Mouse (Mus musculus): ENCODE data around the gene Manbal. TPM values are rescaled to one million over a fixed set of nuclear protein-coding genes. Genes with fewer than 3 reads are reported as not detected.
A peak's percentile ranks its signal among the peaks of the same experiment; 100 is the strongest.

The Manbal gene
- polyA plus RNA-seq, 1 experiment from 2014 or later, result 85.8 TPM

GRCm38 (mm10) chr2:157422062-157422655 lies 54.8 kb downstream of the Manbal start:
- no peak overlapping the region for H3K4me3 ChIP-seq
- 80% methylated on average over 11 of the region's 11 CpGs for WGBS
- no peaks in the 10 kb centered on the region for H3K9me3 ChIP-seq
- H3K27ac ChIP-seq, result peak overlapping the region; percentile 99; the same call in 1 of the 2 replicates
- H3K4me1 ChIP-seq (replicated peaks), result peaks cover 86% of the 10 kb centered on the region
- DNase-seq (ENCODE audit: low spot score), result no peak
- peaks cover 26% of the 10 kb centered on the region; the same call in 1 of the 2 replicates for H3K27me3 ChIP-seq (ENCODE audit: insufficient read depth, poor library complexity, severe bottlenecking)
- peaks cover 1% of the 10 kb centered on the region; the same call in 1 of the 2 replicates for H3K36me3 ChIP-seq

- 45% methylated on average over 11 of the region's 11 CpGs for WGBS
- Histone ChIP-seq H3K27ac (peak overlapping the region; percentile 99), H3K4me3 (peak overlapping the region; percentile 87), H3K36me3 (peaks cover 10% of the 10 kb centered on the region), H3K27me3 (ENCODE audit: insufficient read depth, poor library complexity, severe bottlenecking) (peaks cover 16% of the 10 kb centered on the region; the same call in 1 of the 2 replicates), H3K4me1 (replicated peaks) (peaks cover 85% of the 10 kb centered on the region), H3K9me3 (no peaks in the 10 kb centered on the region)
- peak; percentile 49 for DNase-seq (ENCODE audit: low spot score)
These were observed 55.7 kb downstream of the Manbal start for GRCm38 (mm10) chr2:157422854-157423705.

GRCm38 (mm10) chr2:157423706-157424125 lies 56.3 kb downstream of the Manbal start:
- Histone ChIP-seq H3K4me3 (peak overlapping the region; percentile 87), H3K36me3 (peaks cover 17% of the 10 kb centered on the region), H3K27ac (peak overlapping the region; percentile 99), H3K9me3 (no peaks in the 10 kb centered on the region), H3K4me1 (replicated peaks) (peaks cover 78% of the 10 kb centered on the region), H3K27me3 (ENCODE audit: insufficient read depth, poor library complexity, severe bottlenecking) (peaks cover 15% of the 10 kb centered on the region; the same call in 1 of the 2 replicates)
- peak; percentile 37 for DNase-seq (ENCODE audit: low spot score)
- WGBS, result 9% methylated on average over 21 of the region's 21 CpGs

- peak; percentile 58 for DNase-seq (ENCODE audit: low spot score)
- Histone ChIP-seq H3K4me1 (replicated peaks) (peaks cover 75% of the 10 kb centered on the region), H3K36me3 (peaks cover 23% of the 10 kb centered on the region), H3K27ac (peak overlapping the region; percentile 99), H3K27me3 (ENCODE audit: insufficient read depth, poor library complexity, severe bottlenecking) (peaks cover 15% of the 10 kb centered on the region; the same call in 1 of the 2 replicates), H3K9me3 (no peaks in the 10 kb centered on the region), H3K4me3 (peak overlapping the region; percentile 87)
- 1% methylated on average over 65 of the region's 98 CpGs for WGBS
These were observed 56.9 kb downstream of the Manbal start for GRCm38 (mm10) chr2:157424126-157424903.

- H3K4me3 ChIP-seq, result peak overlapping the region; percentile 87
- H3K36me3 ChIP-seq, result peaks cover 29% of the 10 kb centered on the region
- WGBS, result 69% methylated on average over 16 of the region's 16 CpGs
- DNase-seq (ENCODE audit: low spot score), result no peak
- peaks cover 15% of the 10 kb centered on the region; the same call in 1 of the 2 replicates for H3K27me3 ChIP-seq (ENCODE audit: insufficient read depth, poor library complexity, severe bottlenecking)
- H3K4me1 ChIP-seq (replicated peaks), result peaks cover 77% of the 10 kb centered on the region
- H3K27ac ChIP-seq, result peak overlapping the region; percentile 99
- H3K9me3 ChIP-seq, result no peaks in the 10 kb centered on the region
These were observed 57.7 kb downstream of the Manbal start for GRCm38 (mm10) chr2:157424904-157425642.

GRCm38 (mm10) chr2:157425643-157425988 lies 58.2 kb downstream of the Manbal start:
- H3K36me3 ChIP-seq, result peaks cover 30% of the 10 kb centered on the region
- WGBS, result 83% methylated on average over 6 of the region's 6 CpGs
- no peaks in the 10 kb centered on the region for H3K9me3 ChIP-seq
- peaks cover 77% of the 10 kb centered on the region for H3K4me1 ChIP-seq (replicated peaks)
- peak overlapping the region; percentile 87 for H3K4me3 ChIP-seq
- peaks cover 15% of the 10 kb centered on the region; the same call in 1 of the 2 replicates for H3K27me3 ChIP-seq (ENCODE audit: insufficient read depth, poor library complexity, severe bottlenecking)
- H3K27ac ChIP-seq, result peak overlapping the region; percentile 99
- DNase-seq (ENCODE audit: low spot score), result no peak

GRCm38 (mm10) chr2:157426171-157426570 lies 58.8 kb downstream of the Manbal start:
- peak overlapping the region; percentile 56 for H3K27ac ChIP-seq
- H3K9me3 ChIP-seq, result no peaks in the 10 kb centered on the region
- DNase-seq (ENCODE audit: low spot score), result no peak
- 74% methylated on average over 6 of the region's 6 CpGs for WGBS
- H3K27me3 ChIP-seq (ENCODE audit: insufficient read depth, poor library complexity, severe bottlenecking), result peaks cover 15% of the 10 kb centered on the region; the same call in 1 of the 2 replicates
- peaks cover 81% of the 10 kb centered on the region for H3K4me1 ChIP-seq (replicated peaks)
- H3K36me3 ChIP-seq, result peaks cover 35% of the 10 kb centered on the region
- peak overlapping the region; percentile 87; the same call in 1 of the 2 replicates for H3K4me3 ChIP-seq

- Histone ChIP-seq H3K4me3 (peak overlapping the region; percentile 21; the same call in 1 of the 2 replicates), H3K27ac (peak overlapping the region; percentile 40; the same call in 1 of the 2 replicates), H3K9me3 (no peaks in the 10 kb centered on the region), H3K27me3 (ENCODE audit: insufficient read depth, poor library complexity, severe bottlenecking) (peaks cover 5% of the 10 kb centered on the region; the same call in 1 of the 2 replicates), H3K4me1 (replicated peaks) (peaks cover 89% of the 10 kb centered on the region), H3K36me3 (peaks cover 45% of the 10 kb centered on the region)
- 89% methylated on average over 5 of the region's 5 CpGs for WGBS
- DNase-seq (ENCODE audit: low spot score), result no peak
These were observed 59.8 kb downstream of the Manbal start for GRCm38 (mm10) chr2:157427164-157427563.

- H3K9me3 ChIP-seq, result no peaks in the 10 kb centered on the region
- H3K27me3 ChIP-seq (ENCODE audit: insufficient read depth, poor library complexity, severe bottlenecking), result no peaks in the 10 kb centered on the region
- peaks cover 89% of the 10 kb centered on the region for H3K4me1 ChIP-seq (replicated peaks)
- no peak overlapping the region for H3K27ac ChIP-seq
- WGBS, result 90% methylated on average over 13 of the region's 13 CpGs
- no peak overlapping the region for H3K4me3 ChIP-seq
- no peak for DNase-seq (ENCODE audit: low spot score)
- H3K36me3 ChIP-seq, result peaks cover 57% of the 10 kb centered on the region
These were observed 61.2 kb downstream of the Manbal start for GRCm38 (mm10) chr2:157428351-157429139.

GRCm38 (mm10) chr2:157429735-157430134 lies 62.3 kb downstream of the Manbal start:
- 84% methylated on average over 7 of the region's 7 CpGs for WGBS
- DNase-seq (ENCODE audit: low spot score), result no peak
- H3K36me3 ChIP-seq, result peaks cover 62% of the 10 kb centered on the region
- H3K4me3 ChIP-seq, result no peak overlapping the region
- peaks cover 89% of the 10 kb centered on the region for H3K4me1 ChIP-seq (replicated peaks)
- H3K27me3 ChIP-seq (ENCODE audit: insufficient read depth, poor library complexity, severe bottlenecking), result no peaks in the 10 kb centered on the region
- H3K9me3 ChIP-seq, result no peaks in the 10 kb centered on the region
- no peak overlapping the region for H3K27ac ChIP-seq

- H3K27ac ChIP-seq, result peak overlapping the region; percentile 47; the same call in 1 of the 2 replicates
- no peak for DNase-seq (ENCODE audit: low spot score)
- no peaks in the 10 kb centered on the region for H3K9me3 ChIP-seq
- WGBS, result 80% methylated on average over 4 of the region's 4 CpGs
- peaks cover 67% of the 10 kb centered on the region for H3K36me3 ChIP-seq
- H3K4me1 ChIP-seq (replicated peaks), result peaks cover 87% of the 10 kb centered on the region
- no peaks in the 10 kb centered on the region for H3K27me3 ChIP-seq (ENCODE audit: insufficient read depth, poor library complexity, severe bottlenecking)
- H3K4me3 ChIP-seq, result no peak overlapping the region
These were observed 63.5 kb downstream of the Manbal start for GRCm38 (mm10) chr2:157430667-157431429.
